Mouse (Mus musculus) left cerebral cortex, adult 18-20 months (tissue): Measurements from ENCODE around the gene Stam. TPM values are rescaled to one million over a fixed set of nuclear protein-coding genes. Genes with fewer than 3 reads are reported as not detected.
"Not testable (repeated sequence)": the region's sequence is repeated elsewhere in the genome, so short reads cannot be mapped to it uniquely, and the experiment has no call there.

Experiments used
- DNase-seq, 2 experiments: peaks; one replicate each; pipeline ENCODE4 v3.0.0; 2021 to 2022; ENCODE audit warnings: low spot score in 2 of 2, mixed read lengths in 1 of 2
- total RNA-seq, 2 experiments: library from RNA; stranded (reverse); gene quantifications; 2 replicates each; pipeline ENCODE4 v1.2.3; 2021

Gene Stam
- total RNA-seq, 2 experiments from 2014 or later: 92.2 to 92.6 TPM

DNA sequence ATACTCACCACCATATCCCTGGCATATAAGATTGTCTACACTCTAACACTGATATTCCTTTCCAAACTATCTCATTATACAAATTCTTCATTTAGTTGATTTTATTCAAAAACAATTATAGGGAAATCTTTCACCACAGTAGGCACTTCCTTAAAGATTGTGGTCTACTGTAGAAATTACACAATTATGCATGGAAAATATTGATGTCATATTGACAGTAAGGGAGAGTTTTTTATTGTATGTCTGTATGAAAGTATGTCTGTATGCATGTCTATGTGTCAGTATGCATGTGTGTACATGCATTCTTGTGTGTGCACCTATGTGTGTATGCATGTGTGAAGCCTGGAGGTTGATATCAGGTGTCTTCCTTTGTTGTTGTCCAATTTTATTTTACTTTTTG is 110.5 kb downstream of the Stam start:
- no peak for DNase-seq

DNA sequence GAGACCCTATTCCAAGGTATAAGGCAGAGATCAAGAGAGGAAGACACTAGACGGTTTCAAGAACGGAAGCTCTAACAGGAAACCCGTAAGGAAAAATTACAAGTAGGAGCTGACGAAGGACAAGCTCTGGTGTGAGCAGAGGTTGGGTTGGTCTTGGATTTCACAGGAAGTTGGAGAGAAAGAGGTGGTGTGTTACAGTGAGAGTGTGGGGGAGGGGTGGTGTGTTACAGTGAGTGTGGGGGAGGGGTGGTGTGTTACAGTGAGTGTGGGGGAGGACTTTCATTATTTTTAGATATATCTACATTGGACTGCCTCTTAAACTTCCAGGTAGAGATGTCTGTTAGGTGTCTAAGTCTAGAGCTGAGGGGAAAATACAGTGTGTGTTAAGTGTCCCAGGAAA is 116.8 kb downstream of the Stam start:
- no peak for DNase-seq

DNA sequence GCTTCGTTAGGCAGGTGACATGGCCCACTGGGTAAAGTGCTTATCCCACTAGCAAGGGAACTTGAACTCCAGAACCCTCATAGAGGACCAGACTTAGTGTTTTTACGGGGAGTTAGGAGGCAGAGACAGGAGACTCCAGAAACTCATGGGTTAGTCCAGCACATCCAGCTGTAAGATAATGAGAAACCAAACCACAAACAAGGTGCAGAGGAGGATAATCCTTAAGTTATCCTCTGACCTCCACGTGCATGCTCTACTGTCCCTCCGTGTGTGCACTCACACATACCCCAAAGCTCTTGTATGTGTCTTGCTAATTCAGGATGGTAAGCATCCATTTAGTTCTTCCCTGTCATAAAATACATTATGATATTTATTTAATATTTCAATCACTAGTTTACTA is 117.7 kb downstream of the Stam start:
- DNase-seq: no peak

DNA sequence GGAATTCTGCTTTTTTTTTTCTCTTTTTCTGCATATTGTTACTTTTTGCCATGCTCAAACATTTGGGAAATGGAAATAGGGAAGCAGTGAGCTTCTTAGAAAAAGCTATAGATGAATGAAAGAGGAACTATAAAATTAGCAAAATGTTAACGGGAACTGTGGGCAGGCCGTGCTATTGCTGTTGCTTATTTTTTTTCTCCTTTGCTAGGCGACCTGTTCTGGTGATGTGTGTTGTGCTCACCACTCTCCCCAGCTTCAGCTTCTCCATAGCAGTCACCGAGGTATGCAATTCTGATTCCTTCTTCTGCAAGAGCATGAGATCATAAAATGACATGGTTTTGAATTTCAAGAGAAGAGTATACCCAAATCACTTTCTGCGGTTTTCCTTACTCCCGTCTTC is 118.1 kb downstream of the Stam start:
- DNase-seq: no peak

DNA sequence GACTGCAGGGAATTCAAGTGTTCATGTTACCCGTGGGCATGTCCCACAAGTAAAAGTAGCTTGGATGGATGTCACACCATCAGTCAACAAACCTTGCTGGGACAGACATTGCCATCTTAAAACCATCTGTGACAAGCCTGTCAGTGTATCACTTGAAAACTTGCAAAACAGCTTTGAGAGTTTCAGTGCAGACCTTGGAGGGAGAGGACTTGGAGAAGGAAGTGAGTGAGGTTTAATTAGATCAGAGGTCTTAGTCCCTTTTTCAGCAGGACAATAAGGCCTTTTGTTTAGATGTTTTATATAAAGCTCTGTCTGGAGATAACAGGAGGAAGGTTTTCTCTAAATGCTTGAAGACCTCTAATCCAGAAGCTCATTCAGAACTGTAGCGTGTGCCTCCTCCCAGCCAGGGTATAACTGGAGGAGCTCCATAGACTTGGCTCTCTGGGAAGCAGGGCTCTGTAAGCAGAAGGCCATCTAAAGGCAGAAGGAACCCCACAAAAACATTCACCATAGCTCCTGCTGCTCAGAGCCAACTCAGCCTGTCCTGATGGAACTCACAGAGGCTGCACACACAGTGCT is 124.5 kb downstream of the Stam start:
- not testable (repeated sequence) for DNase-seq

Other genes starting within 250 kb of the Stam start
- 10 to 100 TPM; 15.5 to 17.6 TPM for gene Hacd1, start 18.0 kb upstream of the Stam start, total RNA-seq
- gene Tmem236, start 100.4 kb downstream of the Stam start, total RNA-seq: under 1 TPM; 0.12 to 0.14 TPM
- gene Mrc1, start 155.3 kb downstream of the Stam start, total RNA-seq: 1 to 10 TPM; 4.8 to 5.2 TPM